Mouse (Mus musculus) hindbrain, postnatal 0 days (tissue): ENCODE data around the gene Tcea2. TPM values are rescaled to one million over a fixed set of nuclear protein-coding genes. Genes with fewer than 3 reads are reported as not detected.

Experiments used
- ATAC-seq: fragments of 200-750 bp; cut with Nextera tagmentation; 2 replicates; pipeline ENCODE4 v1.8.0; 2017; ENCODE audit warnings: mild to moderate bottlenecking, moderate TSS enrichment, moderate library complexity
- DNase-seq: peaks from one replicate; pipeline ENCODE4 v3.0.0-alpha.2; 2015; ENCODE audit warnings: low spot score
- H3K27ac ChIP-seq: fragments of 300-500 bp; sonication (generic); 2 replicates; pipeline ENCODE4 v1.5.1; 2014; ENCODE audit warnings: mild to moderate bottlenecking
- H3K27me3 ChIP-seq: fragments of 300-500 bp; sonication (generic); 2 replicates; pipeline ENCODE4 v1.6.1; 2014; ENCODE audit warnings: low read length, mixed read lengths; ENCODE audit not compliant: insufficient read depth
- H3K36me3 ChIP-seq: fragments of 300-500 bp; sonication (generic); 2 replicates; pipeline ENCODE4 v1.6.1; 2014; ENCODE audit warnings: low read length, mixed read lengths; ENCODE audit not compliant: insufficient read depth
- H3K4me1 ChIP-seq: fragments of 300-500 bp; sonication (generic); 2 replicates; pipeline ENCODE4 v1.6.1; 2014; ENCODE audit warnings: antibody characterized with exemption, low read length, mixed read lengths; ENCODE audit not compliant: insufficient read depth
- H3K4me2 ChIP-seq: fragments of 300-500 bp; sonication (generic); 2 replicates; pipeline ENCODE4 v1.6.1; 2014; ENCODE audit warnings: low read depth, mild to moderate bottlenecking, low read length, moderate library complexity, mixed read lengths
- H3K4me3 ChIP-seq: fragments of 300-500 bp; sonication (generic); 2 replicates; pipeline ENCODE4 v1.5.1; 2014; ENCODE audit warnings: low read length
- H3K9ac ChIP-seq: fragments of 300-500 bp; sonication (generic); replicated peaks from 2 replicates; pipeline ENCODE4 v1.6.1; 2014; ENCODE audit warnings: mild to moderate bottlenecking, low read length, moderate library complexity, mixed read lengths
- H3K9me3 ChIP-seq: fragments of 300-500 bp; sonication (generic); 2 replicates; pipeline ENCODE4 v1.6.1; 2016; ENCODE audit warnings: low read length, mixed read lengths
- CTCF ChIP-seq: IDR thresholded peaks from 2 replicates; pipeline ENCODE4 v1.5.1; 2016; ENCODE audit warnings: antibody characterized with exemption, control low read depth, low read depth
- WGBS: fragments of 180-500 bp; shearing (Covaris S2); extraction: QIAGEN DNeasy Blood & Tissue Kit; methylation state at CpG from one replicate; pipeline ENCODE4 v1.1.7; 2014; 5-methylcytosine and 5-hydroxymethylcytosine counted together
- polyA plus RNA-seq: library from polyadenylated mRNA; unstranded; fragments of >200 nt; fragmentation: Nextera tagmentation; extraction: Ambion mirVana; gene quantifications from 2 replicates; pipeline ENCODE4 v1.2.1, GENCODE M21; 2015
- total RNA-seq: library from RNA; depleted of rRNA; stranded (reverse); fragments of >200 nt; gene quantifications from 2 replicates; pipeline ENCODE4 v1.2.3, GENCODE M21; 2014

Tcea2 gene
- total and polyA plus RNA-seq, 2 experiments from 2014 or later = 48.7 to 50.2 TPM

DNA sequence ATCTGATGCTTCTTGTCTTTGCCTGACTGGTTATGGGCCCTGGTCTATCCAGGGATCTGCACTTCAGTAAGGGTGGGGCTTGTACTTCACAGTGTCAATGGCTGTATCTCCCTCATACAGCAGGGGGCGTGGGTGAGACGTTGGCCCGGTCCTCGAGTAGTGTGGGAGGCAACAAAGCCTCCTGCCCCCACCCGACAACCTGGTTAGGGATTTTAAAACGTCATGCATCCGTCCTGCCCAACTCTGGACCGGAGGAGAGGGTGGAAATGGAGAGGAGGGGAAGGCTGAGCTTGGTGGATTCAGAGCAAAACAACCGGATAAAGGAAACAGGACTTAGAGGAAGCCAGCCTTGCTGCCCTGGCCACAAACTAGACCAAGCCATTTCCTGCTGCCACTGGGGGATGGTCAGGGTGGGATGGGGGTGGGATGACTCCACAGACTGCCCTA, 20.5 kb upstream of the Tcea2 start:
- WGBS = 13% methylated on average over 9 of the region's 9 CpGs
- peak; percentile 88 for TF ChIP-seq CTCF
- H3K9ac ChIP-seq = no peak overlapping the region

GRCm38 (mm10) chr2:181662620-181663297, 17.4 kb upstream of the Tcea2 start:
- H3K4me3 ChIP-seq = no peak overlapping the region
- H3K27ac ChIP-seq = no peak overlapping the region
- no peaks in the 10 kb centered on the region for H3K27me3 ChIP-seq
- DNase-seq (no peak), ATAC-seq (no peak)
- no peak overlapping the region for H3K9ac ChIP-seq
- 86% methylated on average over 3 of the region's 3 CpGs for WGBS
- H3K4me2 ChIP-seq = no peak overlapping the region
- TF ChIP-seq CTCF = no peak
- no peaks in the 10 kb centered on the region for H3K36me3 ChIP-seq
- H3K9me3 ChIP-seq = no peaks in the 10 kb centered on the region
- no peaks in the 10 kb centered on the region for H3K4me1 ChIP-seq

More for the DNA sequence above, 20.5 kb upstream of the Tcea2 start:
- H3K4me1 ChIP-seq = no peaks in the 10 kb centered on the region
- peaks cover 18% of the 10 kb centered on the region for H3K36me3 ChIP-seq
- H3K27ac ChIP-seq = peak overlapping the region; percentile 26; the same call in 1 of the 2 replicates
- no peaks in the 10 kb centered on the region for H3K27me3 ChIP-seq
- H3K4me3 ChIP-seq = no peak overlapping the region
- peak; percentile 76 for DNase-seq
- no peaks in the 10 kb centered on the region for H3K9me3 ChIP-seq
- ATAC-seq = peak; percentile 91
- H3K4me2 ChIP-seq = no peak overlapping the region

GRCm38 (mm10) chr2:181663298-181663630, 16.8 kb upstream of the Tcea2 start:
- ATAC-seq (no peak), DNase-seq (no peak)
- no peak overlapping the region for H3K4me2 ChIP-seq
- WGBS = 32% methylated on average over 4 of the region's 4 CpGs
- H3K27ac ChIP-seq = no peak overlapping the region
- H3K4me1 ChIP-seq = no peaks in the 10 kb centered on the region
- no peaks in the 10 kb centered on the region for H3K9me3 ChIP-seq
- H3K27me3 ChIP-seq = no peaks in the 10 kb centered on the region
- H3K36me3 ChIP-seq = no peaks in the 10 kb centered on the region; the same call in 1 of the 2 replicates
- no peak overlapping the region for H3K4me3 ChIP-seq
- no peak overlapping the region for H3K9ac ChIP-seq
- TF ChIP-seq CTCF = no peak

DNA sequence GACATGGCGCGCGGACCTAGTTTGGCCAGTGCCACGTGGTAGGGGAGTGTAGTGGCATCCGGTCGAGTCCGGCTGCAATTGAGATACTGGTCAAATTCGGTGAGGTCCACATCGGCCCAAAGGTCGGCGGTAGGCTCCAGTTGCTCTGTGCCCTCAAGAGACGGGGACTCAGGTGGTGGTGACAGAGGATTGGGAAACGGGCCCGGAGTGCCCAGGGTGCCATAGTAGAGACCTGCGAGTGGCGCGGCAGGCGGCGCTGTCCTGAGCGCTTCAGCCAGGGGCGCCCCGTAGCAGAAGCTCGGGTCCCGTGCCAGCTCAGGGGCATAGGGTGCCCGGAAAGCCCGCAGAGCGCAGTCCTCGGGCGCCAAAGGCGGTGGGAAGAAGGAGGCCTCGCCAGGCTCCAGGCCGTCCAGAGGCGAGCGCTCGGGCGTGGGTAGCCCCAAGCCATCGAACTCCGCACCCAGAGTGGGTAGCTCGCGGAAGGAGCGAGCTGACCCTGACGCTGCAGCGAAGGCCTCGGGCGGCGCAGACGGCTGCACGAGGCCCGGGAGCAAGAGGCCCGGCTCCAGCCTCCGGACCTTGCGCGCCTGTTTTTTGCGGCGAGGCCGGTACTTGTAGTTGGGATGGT, 9.7 kb upstream of the Tcea2 start:
- H3K4me1 ChIP-seq = peaks cover 16% of the 10 kb centered on the region
- H3K9me3 ChIP-seq = no peaks in the 10 kb centered on the region
- H3K27ac ChIP-seq = no peak overlapping the region
- DNase-seq (no peak), ATAC-seq (no peak)
- peak overlapping the region; percentile 44 for H3K9ac ChIP-seq
- H3K4me2 ChIP-seq = peak overlapping the region; percentile 62
- H3K4me3 ChIP-seq = peak overlapping the region; percentile 42
- WGBS = 4% methylated on average over 49 of the region's 56 CpGs
- H3K27me3 ChIP-seq = peaks cover 31% of the 10 kb centered on the region
- H3K36me3 ChIP-seq = no peaks in the 10 kb centered on the region; the same call in 1 of the 2 replicates
- 0 out of 2 replicates have a peak, but pooled peaks have one; percentile 17 for TF ChIP-seq CTCF

GRCm38 (mm10) chr2:181670913-181671311, 9.2 kb upstream of the Tcea2 start:
- H3K4me2 ChIP-seq = peak overlapping the region; percentile 62
- H3K9me3 ChIP-seq = no peaks in the 10 kb centered on the region
- no peak for ATAC-seq
- 1% methylated on average over 41 of the region's 41 CpGs for WGBS
- DNase-seq = peak; percentile 30
- H3K36me3 ChIP-seq = no peaks in the 10 kb centered on the region; the same call in 1 of the 2 replicates
- peak overlapping the region; percentile 44 for H3K9ac ChIP-seq
- H3K27me3 ChIP-seq = peaks cover 31% of the 10 kb centered on the region
- TF ChIP-seq CTCF = no peak
- peak overlapping the region; percentile 42 for H3K4me3 ChIP-seq
- H3K4me1 ChIP-seq = peaks cover 20% of the 10 kb centered on the region
- H3K27ac ChIP-seq = peak overlapping the region; percentile 41; the same call in 1 of the 2 replicates

DNA sequence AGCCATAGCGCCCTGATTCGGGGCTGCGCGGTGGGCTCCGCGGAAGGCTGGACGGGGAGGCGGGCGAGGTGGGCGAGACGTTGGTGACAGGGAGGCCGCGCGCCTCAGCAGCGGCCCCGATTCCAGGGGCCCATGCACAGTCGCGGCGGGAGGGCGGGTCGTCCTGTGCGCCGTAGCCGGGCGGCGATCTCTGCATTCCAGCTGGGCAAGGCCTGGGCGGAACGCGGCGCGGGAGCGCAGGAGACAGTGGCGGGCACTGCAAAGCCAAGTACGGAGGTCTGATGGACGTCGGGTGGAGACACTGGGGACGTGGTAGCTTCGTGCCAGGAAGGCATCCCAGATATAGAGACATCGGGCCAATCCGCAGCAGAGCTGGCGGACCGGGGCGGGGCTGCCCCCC, 8.8 kb upstream of the Tcea2 start, which contains the start of gene Sox18:
Gene Sox18, minus strand, starts transcription at position 315 of the 400 bp plus-strand sequence.
- no peak for DNase-seq
- no peaks in the 10 kb centered on the region for H3K9me3 ChIP-seq
- peak within 1 kb of the TSS; percentile 62 for H3K4me2 ChIP-seq
- H3K9ac ChIP-seq = peak within 1 kb of the TSS; percentile 44
- WGBS = under 1% methylated on average over 43 of the region's 43 CpGs
- peak within 1 kb of the TSS; percentile 42 for H3K4me3 ChIP-seq
- no peak for TF ChIP-seq CTCF
- peaks cover 31% of the 10 kb centered on the region for H3K27me3 ChIP-seq
- ATAC-seq = 0 out of 2 replicates have a peak, but pooled peaks have one; percentile 21
- peak within 1 kb of the TSS; percentile 41; the same call in 1 of the 2 replicates for H3K27ac ChIP-seq
- peaks cover 24% of the 10 kb centered on the region for H3K4me1 ChIP-seq
- H3K36me3 ChIP-seq = no peaks in the 10 kb centered on the region; the same call in 1 of the 2 replicates
